Mouse (Mus musculus) heart, embryonic 14.5 days (tissue): ENCODE data around the gene Hpcal1. TPM values are rescaled to one million over a fixed set of nuclear protein-coding genes. Genes with fewer than 3 reads are reported as not detected.

Source experiments
- ATAC-seq: fragments of 200-750 bp; cut with Nextera tagmentation; 2 replicates; pipeline ENCODE4 v1.8.0; 2017; ENCODE audit warnings: low read depth, moderate TSS enrichment; ENCODE audit not compliant: insufficient number of reproducible peaks, insufficient read depth, low FRiP score
- H3K27ac ChIP-seq, 2 experiments: fragments of 200-500 bp in 1 of 2; fragments of 300-500 bp in 1 of 2; sonication (generic) in 1 of 2; replicated peaks in 1 of 2; 2 replicates each; pipeline ENCODE4 v1.5.1; 2012 to 2014; ENCODE audit warnings: low read depth in 2 of 2, low read length in 2 of 2, control low read depth in 1 of 2, mild to moderate bottlenecking in 1 of 2, mixed read lengths in 1 of 2; ENCODE audit not compliant: control insufficient read depth in 1 of 2, insufficient read depth in 1 of 2
- H3K27me3 ChIP-seq: fragments of 300-500 bp; sonication (generic); 2 replicates; pipeline ENCODE4 v1.6.1; 2014; ENCODE audit warnings: mild to moderate bottlenecking, low read length, control low read depth; ENCODE audit not compliant: control insufficient read depth, insufficient read depth
- H3K36me3 ChIP-seq: fragments of 300-500 bp; sonication (generic); 2 replicates; pipeline ENCODE4 v1.6.1; 2014; ENCODE audit warnings: mild to moderate bottlenecking, control low read depth, low read length, mixed read lengths; ENCODE audit not compliant: control insufficient read depth, insufficient read depth
- H3K4me1 ChIP-seq, 2 experiments: fragments of 200-500 bp in 1 of 2; fragments of 300-500 bp in 1 of 2; sonication (generic) in 1 of 2; 2 replicates each; pipeline ENCODE4 v1.6.1; 2012 to 2014; ENCODE audit warnings: low read length in 2 of 2, control low read depth in 1 of 2, mixed read lengths in 1 of 2; ENCODE audit not compliant: control insufficient read depth in 2 of 2, insufficient read depth in 2 of 2
- H3K4me2 ChIP-seq: fragments of 300-500 bp; sonication (generic); 2 replicates; pipeline ENCODE4 v1.6.1; 2014; ENCODE audit warnings: mild to moderate bottlenecking, low read length
- H3K4me3 ChIP-seq, 2 experiments: fragments of 200-500 bp in 1 of 2; fragments of 300-500 bp in 1 of 2; sonication (generic) in 1 of 2; 2 replicates each; pipeline ENCODE4 v1.5.1; 2012 to 2014; ENCODE audit warnings: low read length in 2 of 2, mild to moderate bottlenecking in 2 of 2, control low read depth in 1 of 2, low read depth in 1 of 2, moderate library complexity in 1 of 2; ENCODE audit not compliant: control insufficient read depth in 1 of 2, insufficient read depth in 1 of 2
- H3K9ac ChIP-seq: fragments of 300-500 bp; sonication (generic); 2 replicates; pipeline ENCODE4 v1.6.1; 2014; ENCODE audit warnings: mild to moderate bottlenecking, low read length
- H3K9me3 ChIP-seq: fragments of 300-500 bp; sonication (generic); 2 replicates; pipeline ENCODE4 v1.6.1; 2016; ENCODE audit warnings: low read length, control low read depth; ENCODE audit not compliant: control insufficient read depth
- WGBS: fragments of 180-500 bp; shearing (Covaris S2); extraction: QIAGEN DNeasy Blood & Tissue Kit; methylation state at CpG from one replicate; pipeline ENCODE4 v1.1.7; 2014; 5-methylcytosine and 5-hydroxymethylcytosine counted together
- polyA plus RNA-seq: library from polyadenylated mRNA; unstranded; fragments of >200 nt; fragmentation: Nextera tagmentation; extraction: Ambion mirVana; gene quantifications from 2 replicates; pipeline ENCODE4 v1.2.1, GENCODE M21; 2014

Gene Hpcal1
- polyA plus RNA-seq, 1 experiment from 2014 or later, result 22.5 TPM

- WGBS, result 80% methylated on average over 6 of the region's 6 CpGs
- Histone ChIP-seq H3K4me1 (peaks cover 20 to 30% of the 10 kb centered on the region in 2 experiments), H3K36me3 (no peaks in the 10 kb centered on the region), H3K4me3 (no peak overlapping the region), H3K27ac (no peak overlapping the region), H3K9ac (no peak overlapping the region), H3K27me3 (no peaks in the 10 kb centered on the region), H3K4me2 (no peak overlapping the region), H3K9me3 (no peaks in the 10 kb centered on the region)
- ATAC-seq, result no peak
These were observed 45.7 kb downstream of the Hpcal1 start for GRCm38 (mm10) chr12:17736396-17736795.

- Histone ChIP-seq H3K27me3 (no peaks in the 10 kb centered on the region), H3K4me1 (peaks cover 24 to 36% of the 10 kb centered on the region in 2 experiments), H3K36me3 (no peaks in the 10 kb centered on the region), H3K4me3 (no peak overlapping the region), H3K27ac (no peak overlapping the region), H3K9ac (no peak overlapping the region), H3K4me2 (no peak overlapping the region), H3K9me3 (no peaks in the 10 kb centered on the region)
- 70% methylated on average over 10 of the region's 10 CpGs for WGBS
- no peak for ATAC-seq
These were observed 46.4 kb downstream of the Hpcal1 start for GRCm38 (mm10) chr12:17736859-17737577.

- Histone ChIP-seq H3K27ac (no peak overlapping the region), H3K36me3 (no peaks in the 10 kb centered on the region), H3K27me3 (no peaks in the 10 kb centered on the region), H3K9me3 (no peaks in the 10 kb centered on the region), H3K4me2 (no peak overlapping the region), H3K9ac (no peak overlapping the region), H3K4me1 (peaks cover 25 to 41% of the 10 kb centered on the region in 2 experiments), H3K4me3 (no peak overlapping the region)
- ATAC-seq, result no peak
- 81% methylated on average over 3 of the region's 3 CpGs for WGBS
These were observed 47.2 kb downstream of the Hpcal1 start for GRCm38 (mm10) chr12:17737808-17738207.

GRCm38 (mm10) chr12:17738473-17738872, 47.8 kb downstream of the Hpcal1 start:
- no peak overlapping the region for H3K27ac ChIP-seq
- no peak overlapping the region for H3K9ac ChIP-seq
- H3K27me3 ChIP-seq, result no peaks in the 10 kb centered on the region
- H3K4me3 ChIP-seq, result no peak overlapping the region
- peaks cover 27 to 40% of the 10 kb centered on the region in 2 experiments for H3K4me1 ChIP-seq
- H3K36me3 ChIP-seq, result no peaks in the 10 kb centered on the region
- no peaks in the 10 kb centered on the region for H3K9me3 ChIP-seq
- WGBS, result 43% methylated on average over 6 of the region's 6 CpGs
- no peak for ATAC-seq
- H3K4me2 ChIP-seq, result no peak overlapping the region

- Histone ChIP-seq H3K4me1 (peaks cover 20 to 34% of the 10 kb centered on the region in 2 experiments), H3K4me3 (no peak overlapping the region), H3K27me3 (no peaks in the 10 kb centered on the region), H3K27ac (no peak overlapping the region), H3K9ac (no peak overlapping the region), H3K9me3 (no peaks in the 10 kb centered on the region), H3K36me3 (no peaks in the 10 kb centered on the region), H3K4me2 (no peak overlapping the region)
- no peak for ATAC-seq
- 83% methylated on average over 1 of the region's 1 CpGs for whole genome bisulfite sequencing
These were observed 49.6 kb downstream of the Hpcal1 start for GRCm38 (mm10) chr12:17740226-17740625.

GRCm38 (mm10) chr12:17741637-17742364, 51.1 kb downstream of the Hpcal1 start:
- no peak overlapping the region for H3K27ac ChIP-seq
- no peak overlapping the region for H3K4me2 ChIP-seq
- WGBS, result 79% methylated on average over 17 of the region's 17 CpGs
- no peaks in the 10 kb centered on the region for H3K9me3 ChIP-seq
- no peak overlapping the region for H3K4me3 ChIP-seq
- no peak for ATAC-seq
- H3K4me1 ChIP-seq, result peaks cover 30 to 42% of the 10 kb centered on the region in 2 experiments
- no peak overlapping the region for H3K9ac ChIP-seq
- no peaks in the 10 kb centered on the region for H3K27me3 ChIP-seq
- no peaks in the 10 kb centered on the region for H3K36me3 ChIP-seq

- Histone ChIP-seq H3K4me1 (peaks cover 37 to 47% of the 10 kb centered on the region in 2 experiments), H3K27ac (peak overlapping the region in 1 of 2 experiments; percentile 25; a peak in 1 of 4 replicates), H3K27me3 (no peaks in the 10 kb centered on the region), H3K9ac (no peak overlapping the region), H3K4me2 (0 out of 2 replicates have a peak overlapping the region, but pooled peaks have one; percentile 14), H3K4me3 (no peak overlapping the region), H3K9me3 (no peaks in the 10 kb centered on the region), H3K36me3 (no peaks in the 10 kb centered on the region)
- ATAC-seq, result no peak
- 29% methylated on average over 11 of the region's 11 CpGs for whole genome bisulfite sequencing
These were observed 52.1 kb downstream of the Hpcal1 start for GRCm38 (mm10) chr12:17742571-17743321.
